Mouse (Mus musculus): Measurements from ENCODE around the gene Il1rap. TPM values are rescaled to one million over a fixed set of nuclear protein-coding genes. Genes with fewer than 3 reads are reported as not detected.

Il1rap gene
- total RNA-seq, 2 experiments from 2014 or later, result 6.8 to 7.0 TPM

DNA sequence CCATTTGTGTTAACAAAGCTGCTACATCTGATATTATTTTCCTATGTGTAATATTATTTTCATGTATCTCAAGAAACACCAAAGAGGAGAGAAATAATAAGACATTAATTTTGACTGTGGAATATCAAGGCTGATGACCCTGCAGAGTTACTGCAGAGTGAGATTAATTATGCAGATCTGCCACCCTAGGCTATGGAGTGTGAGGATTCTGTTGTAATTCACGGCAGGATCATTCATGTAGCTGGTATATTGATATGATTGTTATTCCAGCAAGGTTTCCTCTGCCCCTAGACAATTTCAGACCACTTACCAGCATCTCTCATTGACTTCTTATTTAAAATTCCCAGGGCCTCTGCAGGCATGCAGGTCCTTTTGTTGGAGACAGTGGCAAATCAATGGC lies 29.0 kb downstream of the Il1rap start:
- no peak for DNase-seq (ENCODE audit: low spot score in 2 of 2)

DNA sequence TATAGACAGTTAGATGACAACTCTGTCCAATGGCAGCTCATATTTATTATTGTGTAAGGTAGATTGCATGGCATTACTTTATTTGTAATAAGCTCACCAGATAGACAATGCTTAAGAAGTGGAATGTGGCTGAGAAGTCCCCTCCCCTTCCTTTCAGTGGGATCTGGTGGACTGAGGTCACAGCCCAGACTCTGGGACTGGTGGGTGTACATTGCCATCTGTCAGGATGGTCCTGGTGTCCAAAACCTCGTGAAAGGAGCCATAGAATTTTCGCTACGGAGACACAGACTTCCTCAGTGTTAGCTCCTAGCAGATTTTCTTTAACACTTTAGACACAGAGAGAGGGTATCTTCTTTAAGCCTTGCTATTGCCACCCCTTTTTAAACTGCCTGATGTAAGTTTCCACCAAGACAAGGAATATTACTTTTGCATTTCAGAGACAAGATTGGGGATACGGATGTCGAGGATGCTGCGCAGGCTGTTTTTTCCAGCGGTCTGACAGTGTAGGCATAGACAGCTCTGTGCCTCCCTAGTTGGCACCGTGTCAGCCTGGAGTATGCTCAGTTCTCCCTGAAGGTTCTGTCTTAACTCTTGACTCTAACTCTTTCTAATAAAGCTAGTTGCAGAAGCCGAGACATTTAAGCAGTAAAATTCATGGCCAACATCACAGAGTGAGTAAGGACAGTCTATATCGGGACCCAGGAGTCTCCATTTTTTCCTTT lies 31.2 kb downstream of the Il1rap start:
- no peak for DNase-seq (ENCODE audit: low spot score in 2 of 2)

DNA sequence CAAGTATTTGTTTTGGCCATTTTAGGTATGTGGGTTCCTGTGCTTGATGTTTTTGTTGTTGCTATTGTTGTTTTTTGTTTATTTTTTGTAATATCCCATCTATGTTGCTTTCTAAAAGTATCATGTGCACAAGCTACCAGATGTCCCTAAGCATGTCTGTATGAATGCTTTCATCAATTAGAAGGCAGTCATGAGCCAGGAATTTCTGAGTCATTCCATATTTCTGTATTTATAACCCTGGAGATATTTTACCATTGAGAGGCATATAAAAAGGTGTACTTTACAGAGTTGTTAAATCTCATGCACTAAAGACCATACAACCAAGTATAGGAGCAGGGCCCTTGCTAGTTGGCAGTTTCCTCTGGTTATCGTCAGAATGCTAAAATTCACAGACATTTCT lies 41.6 kb downstream of the Il1rap start:
- DNase-seq (ENCODE audit: low spot score in 2 of 2), result no peak

DNA sequence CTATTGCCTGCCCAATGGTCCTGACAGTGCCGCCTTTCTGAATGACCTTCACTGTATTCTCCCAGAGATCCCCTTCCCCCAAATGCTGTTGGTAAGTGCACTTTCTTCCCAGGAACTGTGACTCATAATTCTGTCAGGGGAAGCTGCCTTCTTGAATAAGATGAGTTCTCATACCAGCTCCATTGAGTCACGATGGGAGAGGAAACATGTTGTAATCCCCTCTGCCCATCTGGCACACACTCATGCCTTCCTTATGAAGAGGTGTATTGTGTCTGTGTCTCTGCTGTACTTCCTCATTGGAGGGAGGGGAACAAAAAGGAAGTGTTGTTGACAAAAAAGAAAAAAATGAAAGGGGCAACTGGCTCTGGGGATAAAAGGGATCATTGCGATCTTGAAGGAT lies 44.6 kb downstream of the Il1rap start:
- no peak for DNase-seq (ENCODE audit: low spot score in 2 of 2)

DNA sequence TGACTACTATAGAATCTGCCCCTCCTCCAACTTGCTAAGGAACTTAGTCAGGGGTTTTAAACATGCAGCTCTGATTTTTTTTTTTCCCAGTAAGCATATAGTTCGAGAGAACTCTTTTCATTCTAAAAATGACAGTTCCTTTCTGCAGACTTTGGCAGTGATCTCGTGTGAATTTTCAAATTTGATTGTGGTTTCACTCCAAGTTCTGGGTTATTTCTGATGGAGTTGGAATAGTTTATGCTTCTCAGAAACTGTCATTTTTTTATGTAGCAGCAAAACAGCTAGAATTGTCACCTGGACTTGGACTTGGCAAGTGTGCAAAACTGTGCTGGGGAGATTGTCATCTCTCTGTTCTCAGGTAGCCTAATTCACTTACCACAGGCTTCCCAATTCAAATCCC lies 53.3 kb downstream of the Il1rap start:
- DNase-seq (ENCODE audit: low spot score in 2 of 2), result no peak

DNA sequence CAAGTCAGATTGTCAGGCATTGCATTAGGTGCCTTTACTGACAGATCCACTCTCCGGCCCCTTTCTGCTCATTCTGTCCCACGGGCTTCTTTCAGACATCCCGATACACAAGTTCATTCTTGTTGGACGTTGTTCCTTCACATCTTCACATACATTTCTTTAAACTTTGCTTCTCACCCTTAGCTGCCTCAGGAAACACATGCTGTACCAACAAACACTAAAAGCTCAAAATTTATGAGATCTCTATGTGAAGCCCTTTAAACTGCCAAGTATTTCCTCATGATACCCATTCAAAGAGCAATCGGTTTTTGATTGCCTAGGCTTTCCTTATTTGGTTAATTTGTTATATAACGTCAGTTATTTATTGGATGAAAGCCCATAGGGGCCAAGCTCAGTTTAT lies 61.6 kb downstream of the Il1rap start:
- no peak for DNase-seq (ENCODE audit: low spot score in 2 of 2)

DNA sequence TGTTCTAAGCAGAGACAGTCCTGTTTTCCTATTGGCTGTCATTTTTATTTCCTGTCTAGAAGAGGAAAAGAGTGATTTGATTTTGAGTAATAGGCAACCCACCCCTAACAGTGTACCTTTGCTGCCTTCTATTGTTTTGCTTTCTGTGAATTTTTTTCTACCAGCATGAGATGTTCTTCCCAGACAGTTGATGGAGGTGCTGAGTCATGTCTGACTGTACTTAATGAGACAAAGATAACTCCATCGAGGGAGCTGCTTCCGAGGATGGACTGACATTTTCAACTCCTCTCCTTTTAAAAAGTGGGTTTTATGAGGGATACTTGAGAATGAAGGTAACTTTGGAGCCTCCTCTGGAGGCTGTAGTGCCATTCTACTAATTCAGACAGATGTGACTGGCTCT lies 64.6 kb downstream of the Il1rap start:
- DNase-seq (ENCODE audit: low spot score in 2 of 2), result no peak

DNA sequence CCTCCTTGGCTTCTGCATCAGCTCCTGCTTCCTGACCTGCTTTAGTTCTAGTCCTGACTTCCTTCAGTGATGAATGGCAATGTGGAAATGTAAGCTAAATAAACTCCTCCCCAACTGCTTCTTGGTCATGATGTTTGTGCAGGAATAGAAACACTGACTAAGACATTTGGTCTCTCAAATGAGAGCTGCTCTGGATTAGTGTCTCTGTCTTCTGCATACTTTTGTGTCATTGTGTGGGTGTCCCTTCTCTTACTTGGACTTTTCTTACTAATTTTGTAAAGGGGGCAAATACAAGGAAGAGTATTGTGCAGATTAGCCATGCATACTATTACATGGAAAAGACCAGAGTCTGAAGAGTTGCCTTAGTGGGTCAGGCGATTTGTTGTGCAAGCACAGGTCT lies 65.5 kb downstream of the Il1rap start:
- no peak for DNase-seq (ENCODE audit: low spot score in 2 of 2)

DNA sequence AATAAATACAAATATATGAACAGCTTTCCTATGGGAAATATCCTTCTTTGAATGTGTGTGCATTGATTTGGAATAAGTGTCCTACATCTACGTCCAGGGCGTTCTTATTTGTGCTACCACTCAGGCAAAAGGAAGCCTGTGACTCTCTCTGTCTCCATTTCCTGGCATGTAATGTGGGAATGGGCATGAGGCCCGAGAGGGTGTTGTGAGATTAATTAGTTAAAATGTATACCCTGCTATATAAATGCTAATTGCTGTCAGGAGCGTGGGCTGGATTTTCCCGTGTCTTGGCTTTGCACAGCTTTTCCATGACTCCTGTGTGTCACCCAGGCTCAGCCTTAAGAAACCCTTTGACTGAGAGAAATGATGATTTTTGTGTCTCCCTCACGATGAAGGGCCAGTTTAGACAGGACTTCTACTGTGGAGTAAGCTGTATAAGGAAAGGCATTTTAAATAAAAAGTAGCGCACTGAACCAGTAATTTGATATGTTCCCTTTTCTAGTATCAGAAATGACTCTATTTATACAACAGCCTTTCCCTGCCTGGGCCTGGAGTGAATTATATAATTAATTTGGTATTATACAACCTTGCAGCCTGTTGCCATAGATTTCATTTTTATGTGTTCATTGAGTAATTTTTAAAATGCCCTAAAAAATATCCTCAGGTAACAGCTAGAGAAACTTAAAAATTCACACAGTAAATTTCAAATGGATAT lies 81.4 kb downstream of the Il1rap start:
- DNase-seq (ENCODE audit: low spot score in 2 of 2), result no peak

DNA sequence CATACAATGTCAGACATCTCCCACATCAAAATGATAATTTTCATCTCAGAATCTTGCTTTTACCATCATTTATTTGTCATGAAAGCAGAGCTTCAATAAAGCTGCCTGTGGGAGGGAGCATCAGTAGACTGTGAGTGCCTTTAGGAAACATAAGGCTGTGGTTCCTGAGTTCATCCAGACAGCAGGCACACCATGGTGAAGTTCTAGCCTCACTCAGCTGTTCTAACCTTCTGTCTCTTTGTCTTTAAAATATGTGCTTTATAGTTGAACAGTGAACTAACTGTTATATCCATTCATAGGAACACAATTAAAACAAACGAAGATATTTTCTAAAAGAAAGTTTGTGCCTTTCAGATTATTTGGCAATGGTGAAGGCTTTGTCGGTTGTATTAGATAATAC lies 84.9 kb downstream of the Il1rap start:
- DNase-seq (ENCODE audit: low spot score in 2 of 2), result no peak

DNA sequence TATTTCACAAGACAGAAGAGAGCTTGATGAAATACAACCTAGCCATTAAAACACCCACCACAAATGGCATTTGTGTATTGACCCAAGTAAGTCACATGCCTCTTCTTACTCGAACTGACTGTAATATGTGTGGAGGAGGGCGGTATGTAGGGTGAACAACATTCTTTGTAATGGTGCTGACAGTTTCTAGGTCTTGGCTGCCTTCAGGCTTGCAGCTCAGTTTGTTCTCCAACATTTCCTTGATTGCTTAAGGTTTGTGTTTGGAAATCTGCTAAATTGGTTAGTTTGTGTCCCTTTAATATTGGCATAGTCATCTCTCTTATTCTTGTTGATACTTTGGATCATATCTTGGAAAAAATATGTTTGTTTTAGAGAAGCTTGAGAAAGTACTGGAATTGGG lies 87.6 kb downstream of the Il1rap start:
- no peak for DNase-seq (ENCODE audit: low spot score in 2 of 2)

DNA sequence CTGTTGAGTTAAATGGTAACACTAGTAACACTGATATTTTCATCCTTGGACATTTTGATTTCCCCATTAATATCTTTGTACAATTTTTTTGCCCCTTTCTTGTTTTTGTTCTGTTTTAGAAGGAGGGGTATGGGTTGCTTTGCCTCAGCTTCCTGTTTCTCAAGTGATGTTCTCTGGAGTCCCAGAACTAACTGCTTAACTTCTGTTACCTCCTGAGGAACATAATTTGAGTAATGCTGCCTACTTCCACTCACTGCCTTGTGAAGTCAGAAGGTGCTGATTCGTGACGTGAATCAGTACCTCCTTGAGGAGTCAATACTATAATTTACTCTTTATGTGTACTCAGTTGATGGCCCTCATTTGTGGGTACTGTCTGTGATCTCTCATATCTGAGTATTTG lies 98.9 kb downstream of the Il1rap start:
- no peak for DNase-seq (ENCODE audit: low spot score in 2 of 2)

DNA sequence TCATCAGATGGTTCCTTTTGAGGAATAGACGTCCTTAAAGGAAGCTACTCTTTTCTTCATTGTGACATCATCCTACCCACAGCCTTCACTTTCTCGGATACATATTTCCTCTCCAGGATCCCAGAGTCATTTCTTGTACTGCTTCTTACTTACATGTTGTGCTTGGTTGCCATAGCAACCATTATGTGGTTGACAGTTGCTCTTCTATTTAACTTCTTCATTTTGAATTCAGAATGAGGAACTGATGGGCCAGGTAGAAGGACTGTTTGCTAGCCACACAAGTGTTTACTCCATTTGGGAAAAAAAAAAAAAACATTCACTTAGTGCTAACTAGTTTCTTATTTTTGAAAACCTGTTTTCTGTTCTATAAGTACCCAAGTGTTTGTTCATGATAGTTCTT lies 108.3 kb downstream of the Il1rap start:
- DNase-seq (ENCODE audit: low spot score in 2 of 2), result no peak

DNA sequence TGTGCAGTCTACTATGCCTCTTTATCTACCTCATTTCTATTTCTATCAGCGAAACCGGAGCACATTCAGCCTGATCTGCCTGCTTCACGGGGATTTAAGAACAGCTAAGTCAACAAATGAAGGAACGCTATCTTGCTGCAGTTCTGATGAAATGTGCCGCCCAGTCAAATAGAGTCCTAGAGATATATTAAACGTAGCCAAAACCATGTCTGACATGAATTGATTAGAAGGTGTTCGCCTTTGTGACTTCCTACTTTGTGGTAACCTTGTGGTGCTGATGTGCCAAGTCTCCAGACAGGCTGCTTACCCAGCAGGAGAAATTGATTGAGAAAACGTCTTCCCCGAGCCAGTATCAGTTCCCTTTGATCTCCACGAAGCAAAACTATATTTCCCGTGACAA lies 109.8 kb downstream of the Il1rap start:
- no peak for DNase-seq (ENCODE audit: low spot score in 2 of 2)

DNA sequence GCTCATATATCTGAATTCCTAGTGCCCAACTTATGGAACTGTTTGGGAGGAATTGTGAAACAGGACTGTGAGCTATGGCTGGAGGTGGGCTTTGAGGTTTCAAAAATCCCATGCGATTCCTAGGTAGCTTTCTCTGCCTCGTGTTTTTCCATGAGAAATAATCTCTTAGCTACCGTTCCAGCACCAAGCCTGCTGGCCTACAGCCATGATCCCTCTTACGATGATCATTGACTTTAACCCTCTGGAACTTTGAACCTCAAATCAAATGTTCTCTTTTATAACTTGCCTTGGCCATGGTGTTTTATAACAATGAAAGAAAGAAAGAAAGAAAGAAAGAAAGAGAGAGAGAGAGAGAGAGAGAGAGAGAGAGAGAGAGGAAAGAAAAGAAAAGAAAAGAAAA lies 116.6 kb downstream of the Il1rap start:
- no peak for DNase-seq (ENCODE audit: low spot score in 2 of 2)

DNA sequence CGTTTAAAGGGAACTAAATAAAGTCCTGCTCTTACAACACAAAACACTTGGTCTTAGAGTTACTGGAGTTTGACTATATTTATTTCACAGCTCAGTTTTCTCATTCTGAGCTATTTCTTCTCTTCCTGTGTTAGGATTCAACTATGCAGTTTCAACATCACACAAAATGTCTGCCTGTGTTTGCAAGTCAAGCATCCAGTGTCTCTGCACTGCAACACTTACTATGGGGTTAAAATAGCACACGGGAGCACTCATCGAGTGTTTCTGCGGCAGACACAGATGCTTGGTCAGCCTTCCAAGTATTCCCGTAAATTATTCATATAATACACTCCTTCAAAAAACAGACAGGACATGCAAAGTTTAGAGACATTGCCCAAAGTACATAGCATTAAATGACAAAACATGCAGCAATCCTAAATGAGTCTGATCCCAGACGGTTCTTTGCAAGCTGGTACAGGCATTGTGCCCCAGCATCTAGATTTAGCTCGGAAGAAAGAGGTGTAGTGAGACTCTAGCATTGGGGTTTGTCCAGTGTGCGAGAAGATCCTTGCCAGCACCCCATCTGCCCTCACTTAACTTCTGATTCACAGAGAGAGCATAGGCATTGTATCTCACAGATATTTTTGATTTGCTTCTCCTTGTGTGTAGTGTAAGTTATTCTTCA lies 119.1 kb downstream of the Il1rap start:
- DNase-seq (ENCODE audit: low spot score in 2 of 2), result no peak

DNA sequence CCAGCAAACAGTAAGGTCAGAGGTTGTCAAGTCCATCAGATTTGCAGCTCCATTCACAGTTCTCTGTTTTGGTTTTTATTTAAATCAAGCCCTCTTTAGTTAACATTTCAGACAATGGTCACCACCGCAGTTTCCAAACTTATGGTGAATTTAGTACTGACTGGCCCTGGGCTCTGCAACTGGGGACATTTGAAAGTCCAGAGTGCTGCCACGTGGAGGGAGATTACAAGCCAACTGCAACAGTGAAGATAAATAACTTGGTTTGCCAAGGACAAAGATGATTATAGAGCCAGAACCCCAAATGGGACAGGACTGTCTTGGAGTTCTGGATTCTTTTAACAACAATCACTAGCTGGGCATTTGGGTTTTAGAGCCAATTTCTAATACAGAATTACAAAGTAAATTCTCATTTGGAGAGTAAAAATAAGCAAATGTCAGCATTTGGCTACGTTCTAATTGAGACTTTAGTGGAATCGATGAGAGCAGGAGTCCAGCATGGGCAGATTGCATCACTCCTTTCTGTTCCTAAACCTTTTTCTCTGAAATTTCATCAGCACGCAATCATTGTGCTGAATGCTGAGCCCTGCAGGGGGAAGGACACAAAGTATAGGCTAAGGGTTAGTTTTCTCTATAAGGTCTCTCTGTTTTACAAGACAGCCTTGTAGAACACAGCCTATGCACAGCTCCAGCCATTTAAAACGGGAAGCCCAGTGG lies 124.3 kb downstream of the Il1rap start:
- DNase-seq (ENCODE audit: low spot score in 2 of 2), result no peak

DNA sequence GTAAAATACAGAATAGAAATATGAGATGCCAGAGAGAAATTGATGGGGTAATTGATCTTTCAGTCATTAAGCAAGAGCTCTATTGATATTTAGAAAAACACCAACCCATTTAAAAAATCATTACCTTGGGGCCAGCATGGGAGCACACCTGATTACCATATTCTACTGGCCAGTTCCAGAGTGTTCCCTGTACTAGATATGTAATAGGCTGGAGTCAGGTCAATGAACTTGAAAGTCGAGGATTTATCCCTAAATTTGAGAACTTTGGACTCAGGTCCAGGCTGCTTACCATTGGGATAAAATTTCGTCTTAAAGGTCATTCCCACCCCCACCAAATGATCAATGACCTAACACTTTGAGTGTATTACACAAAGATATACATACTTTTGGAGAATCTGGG lies 125.0 kb downstream of the Il1rap start:
- DNase-seq (ENCODE audit: low spot score in 2 of 2), result no peak

DNA sequence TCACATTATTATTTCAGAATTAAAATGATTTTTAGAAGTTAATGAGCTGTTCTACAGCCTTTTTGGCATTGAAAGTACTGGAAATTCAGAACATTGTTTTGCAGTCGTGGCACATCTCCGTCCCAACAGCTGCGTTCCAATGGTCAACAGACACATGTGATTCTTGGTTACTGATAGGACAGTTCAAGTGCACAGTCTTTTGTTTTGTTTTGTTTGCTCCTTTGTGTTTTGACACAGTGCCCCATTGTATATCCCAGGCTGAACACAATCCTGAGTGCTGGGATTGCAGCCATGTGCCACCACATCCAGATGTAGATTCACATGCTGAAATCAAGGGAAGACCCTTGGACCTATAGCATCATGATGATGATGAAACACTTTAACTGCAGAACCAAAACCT lies 129.4 kb downstream of the Il1rap start:
- no peak for DNase-seq (ENCODE audit: low spot score in 2 of 2)

DNA sequence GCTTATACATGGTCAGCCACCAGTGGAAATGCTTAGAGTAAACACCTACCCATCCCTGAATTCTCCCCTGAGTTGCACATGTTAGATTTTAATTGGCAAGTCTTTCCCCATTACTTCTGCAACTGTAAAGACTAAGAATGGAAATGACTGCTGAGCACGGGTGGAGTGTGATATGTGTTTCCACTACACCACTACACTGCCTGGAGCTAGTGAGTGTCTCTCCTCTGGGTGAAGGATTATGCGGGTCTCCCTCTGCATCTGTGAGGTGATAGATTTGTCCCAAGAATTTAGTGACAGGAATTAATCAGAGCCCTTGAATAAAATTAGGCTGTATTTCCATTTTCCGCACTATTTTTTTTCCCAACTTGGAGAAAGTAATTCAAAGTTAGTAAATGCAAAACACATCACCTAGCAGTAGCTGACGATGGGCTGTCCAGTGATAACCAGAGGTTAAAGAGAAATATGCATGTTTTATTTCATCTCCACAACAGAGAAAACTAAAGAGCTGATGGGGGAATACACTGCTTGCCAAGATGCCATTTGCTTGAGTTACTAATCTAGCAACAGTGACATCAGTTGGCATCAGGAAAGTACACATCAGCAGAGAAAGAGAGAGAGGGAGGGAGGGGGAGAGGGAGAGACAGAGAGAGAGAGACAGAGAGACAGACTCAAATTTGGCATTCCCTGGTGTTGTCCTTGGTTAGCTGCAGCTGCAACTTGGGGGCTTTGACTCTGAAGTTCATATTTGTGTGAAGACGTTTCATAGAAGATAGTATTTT lies 132.2 kb downstream of the Il1rap start:
- no peak for DNase-seq (ENCODE audit: low spot score in 2 of 2)

DNA sequence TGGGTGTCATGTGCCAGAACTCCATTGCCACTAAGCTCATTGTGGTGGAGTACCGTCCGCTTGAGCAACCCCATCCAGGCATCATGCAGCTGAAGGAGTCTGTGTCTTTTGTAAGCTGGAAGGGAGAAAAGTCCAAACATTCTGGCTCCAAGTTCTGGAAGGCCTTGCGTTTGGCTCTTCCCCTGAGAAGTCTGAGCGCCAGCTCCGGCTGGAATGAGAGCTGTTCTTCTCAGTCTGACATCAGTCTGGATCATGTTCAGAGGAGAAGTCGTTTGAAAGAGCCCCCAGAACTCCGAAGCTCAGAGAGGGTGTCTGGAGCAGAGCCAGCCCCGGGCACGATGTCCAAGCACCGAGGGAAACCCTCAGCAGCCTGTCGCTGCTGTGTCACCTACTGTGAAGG lies 141.0 kb downstream of the Il1rap start:
- DNase-seq (ENCODE audit: low spot score in 2 of 2), result no peak
